Mouse (Mus musculus): ENCODE measurements around the gene Rcc1. TPM values are rescaled to one million over a fixed set of nuclear protein-coding genes. Genes with fewer than 3 reads are reported as not detected.
A peak's percentile ranks its signal among the peaks of the same experiment; 100 is the strongest.

Gene Rcc1
- polyA plus RNA-seq, 1 experiment from 2014 or later: 92.7 TPM

DNA sequence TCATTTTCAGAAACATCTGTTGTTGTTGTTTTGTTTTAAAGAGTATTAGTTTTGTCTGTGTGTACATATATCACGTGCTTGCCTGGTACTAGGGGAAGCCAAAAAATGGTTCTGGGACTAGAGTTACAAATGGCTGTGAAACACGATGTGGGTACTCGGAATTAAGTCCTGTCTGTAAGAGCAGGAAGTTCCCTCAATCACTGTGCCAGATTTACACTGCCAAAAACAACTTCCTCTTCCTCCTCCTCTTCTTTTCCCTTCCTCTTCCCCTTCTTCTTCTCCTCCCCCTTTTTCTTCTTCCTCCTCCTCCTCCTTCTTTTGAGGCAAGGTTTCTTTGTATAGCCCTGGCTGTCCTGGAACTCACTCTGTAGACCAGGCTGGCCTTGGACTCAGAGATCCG is 28.9 kb upstream of the Rcc1 start:
- ATAC-seq (replicated peaks; ENCODE audit: low FRiP score): no peak
- WGBS: 83% methylated on average over 4 of the region's 4 CpGs
- H3K4me2 ChIP-seq: no peak overlapping the region

DNA sequence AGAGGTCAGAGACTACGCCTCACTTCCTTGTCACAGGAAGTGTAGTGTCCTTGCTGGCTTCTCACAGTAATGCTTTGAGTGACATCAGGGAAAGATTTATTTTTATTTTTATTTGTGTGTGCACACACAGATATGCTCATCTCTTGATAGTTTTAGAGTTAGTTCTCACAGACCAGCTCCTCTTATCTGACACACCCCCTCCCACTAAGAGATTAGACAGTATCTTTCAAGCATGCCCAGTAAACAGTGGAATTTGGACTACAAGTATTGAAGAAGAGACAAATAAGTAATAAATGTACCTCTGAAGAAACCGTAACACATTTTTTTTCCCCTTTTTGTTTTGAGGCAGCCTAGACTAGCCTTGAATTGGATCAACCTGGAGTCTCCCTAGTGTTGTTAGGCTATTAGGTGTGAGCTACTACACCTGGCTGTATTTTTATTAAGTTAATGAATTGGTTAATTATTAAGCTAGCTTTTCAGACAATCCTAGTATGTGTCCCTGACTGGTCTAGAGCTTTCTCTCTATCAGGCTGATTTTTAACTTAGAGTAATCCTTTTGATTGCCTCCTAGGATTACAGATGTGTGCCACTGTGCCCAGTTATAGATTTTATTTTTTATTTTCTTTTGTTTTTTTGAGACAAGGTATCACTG is 27.7 kb upstream of the Rcc1 start:
- no peak overlapping the region for H3K9ac ChIP-seq
- no peaks in the 10 kb centered on the region for H3K4me1 ChIP-seq
- no peak overlapping the region for H3K4me2 ChIP-seq
- no peak for ATAC-seq (replicated peaks; ENCODE audit: low FRiP score)
- WGBS: 92% methylated on average over 2 of the region's 2 CpGs
- H3K36me3 ChIP-seq: peaks cover 62% of the 10 kb centered on the region
- H3K27me3 ChIP-seq: no peaks in the 10 kb centered on the region
- H3K9me3 ChIP-seq (replicated peaks): no peaks in the 10 kb centered on the region
- H3K27ac ChIP-seq: no peak overlapping the region
- no peak overlapping the region for H3K4me3 ChIP-seq (replicated peaks)

More for the DNA sequence above, 28.9 kb upstream of the Rcc1 start:
- no peak overlapping the region for H3K4me3 ChIP-seq (replicated peaks)
- H3K36me3 ChIP-seq: peaks cover 60% of the 10 kb centered on the region
- no peaks in the 10 kb centered on the region for H3K27me3 ChIP-seq
- no peak overlapping the region for H3K9ac ChIP-seq
- H3K9me3 ChIP-seq (replicated peaks): no peaks in the 10 kb centered on the region
- H3K4me1 ChIP-seq: peaks cover under 1% of the 10 kb centered on the region; the same call in 1 of the 2 replicates
- H3K27ac ChIP-seq: no peak overlapping the region

DNA sequence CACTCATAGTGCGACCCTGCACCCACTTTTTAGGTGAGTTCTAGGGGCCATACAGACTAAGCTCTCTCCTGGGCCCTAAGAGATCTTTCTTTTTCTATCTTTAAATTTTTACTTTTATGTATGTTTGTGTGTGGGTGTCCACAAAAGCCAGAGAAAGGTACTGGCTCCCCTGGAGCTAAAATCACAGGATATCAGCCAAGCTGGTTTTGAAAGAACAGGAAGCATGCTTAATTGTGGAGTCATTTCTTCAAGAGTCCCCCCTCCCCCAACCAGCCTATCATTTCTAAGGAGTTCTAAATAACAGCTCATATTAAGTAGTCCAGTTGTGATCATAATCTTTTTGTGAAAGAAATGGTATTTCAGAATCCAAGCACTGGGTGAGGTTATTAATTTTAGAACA is 20.4 kb upstream of the Rcc1 start:
- 97% methylated on average over 1 of the region's 1 CpGs for WGBS
- Histone ChIP-seq H3K4me2 (no peak overlapping the region), H3K4me1 (no peaks in the 10 kb centered on the region), H3K4me3 (replicated peaks) (no peak overlapping the region), H3K9me3 (replicated peaks) (no peaks in the 10 kb centered on the region), H3K36me3 (peaks cover 89% of the 10 kb centered on the region), H3K27ac (no peak overlapping the region), H3K27me3 (no peaks in the 10 kb centered on the region), H3K9ac (no peak overlapping the region)
- ATAC-seq (replicated peaks; ENCODE audit: low FRiP score): no peak

DNA sequence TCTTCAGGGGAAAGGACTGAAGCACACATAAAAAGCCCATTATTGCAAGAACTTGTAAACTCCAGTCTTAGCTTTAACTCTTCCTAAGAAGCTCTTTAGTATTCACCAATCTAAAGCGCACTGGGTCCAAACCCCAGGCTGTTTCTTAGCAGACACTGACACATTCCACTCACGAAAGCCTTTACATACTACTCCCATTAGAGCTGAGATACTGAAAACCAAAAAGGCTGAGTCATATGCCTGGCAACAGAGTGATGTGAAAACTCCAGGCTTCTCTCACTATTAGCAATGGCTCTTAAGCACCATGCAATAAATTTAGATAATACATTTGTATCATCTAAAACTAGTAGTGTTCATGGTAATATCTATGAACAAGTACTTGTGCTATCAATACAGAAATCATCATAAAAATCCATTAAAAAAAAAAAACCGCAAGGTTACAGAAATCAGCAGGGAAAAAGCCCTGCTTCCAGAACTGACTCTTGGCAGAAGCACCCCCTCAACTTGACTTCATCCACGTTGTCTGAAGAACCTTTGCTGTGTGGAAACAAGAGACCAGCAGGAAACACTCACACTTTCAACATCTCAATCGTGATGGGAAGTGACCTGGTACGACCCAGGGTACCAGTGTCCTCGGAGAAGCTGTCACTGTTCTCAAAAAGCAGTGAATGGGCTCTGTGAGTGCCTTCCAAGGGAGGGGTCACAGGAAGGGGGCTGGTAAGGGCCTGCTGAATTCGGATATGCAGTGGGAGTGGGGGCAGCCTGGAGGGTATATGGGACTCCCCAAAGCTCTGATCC is 16.7 kb upstream of the Rcc1 start:
- 76% methylated on average over 8 of the region's 8 CpGs for WGBS

DNA sequence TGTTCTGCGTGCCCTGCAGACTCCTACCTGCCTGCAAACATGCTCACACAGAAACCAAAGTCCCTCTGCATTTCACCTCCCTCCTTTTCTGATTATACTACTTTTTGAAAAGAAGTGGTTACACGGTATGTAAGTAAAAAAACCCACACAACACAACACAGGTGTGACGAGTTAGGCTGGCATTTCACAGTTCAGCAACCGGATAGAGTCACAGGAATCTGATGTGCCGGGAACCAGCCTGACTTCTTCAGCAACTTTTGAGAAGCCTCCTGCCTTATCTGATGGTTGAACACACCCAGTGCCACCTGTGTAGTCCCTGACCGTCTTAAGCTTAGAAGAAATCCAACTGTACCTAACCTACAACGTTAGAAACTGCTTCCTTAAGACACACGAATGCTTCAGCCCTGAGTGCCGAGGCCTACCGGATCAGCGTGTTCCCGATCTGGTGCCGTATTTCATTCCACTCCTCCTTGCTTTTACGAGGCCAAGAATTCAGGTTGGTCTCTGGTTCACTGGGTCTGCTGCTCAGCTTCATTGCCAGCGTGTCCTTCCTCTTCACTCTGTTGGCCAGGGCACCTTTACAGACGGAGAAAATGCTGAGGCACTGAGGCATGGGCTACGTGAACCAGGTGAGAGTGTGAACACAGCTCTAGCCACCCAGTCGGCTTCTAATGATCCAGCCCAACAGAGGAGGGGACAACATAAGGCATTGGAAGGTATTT is 14.2 kb upstream of the Rcc1 start:
- no peak for ATAC-seq (replicated peaks; ENCODE audit: low FRiP score)
- no peaks in the 10 kb centered on the region for H3K9me3 ChIP-seq (replicated peaks)
- WGBS: 65% methylated on average over 18 of the region's 18 CpGs
- H3K9ac ChIP-seq: no peak overlapping the region
- H3K4me3 ChIP-seq (replicated peaks): no peak overlapping the region
- H3K27me3 ChIP-seq: no peaks in the 10 kb centered on the region
- H3K4me2 ChIP-seq: no peak overlapping the region
- H3K36me3 ChIP-seq: peaks cover 96% of the 10 kb centered on the region
- H3K4me1 ChIP-seq: no peaks in the 10 kb centered on the region
- H3K27ac ChIP-seq: no peak overlapping the region

More for the DNA sequence above, 16.7 kb upstream of the Rcc1 start:
- H3K9ac ChIP-seq: no peak overlapping the region
- peaks cover 96% of the 10 kb centered on the region for H3K36me3 ChIP-seq
- no peaks in the 10 kb centered on the region for H3K27me3 ChIP-seq
- H3K4me2 ChIP-seq: no peak overlapping the region
- H3K4me3 ChIP-seq (replicated peaks): no peak overlapping the region
- no peaks in the 10 kb centered on the region for H3K9me3 ChIP-seq (replicated peaks)
- no peak for ATAC-seq (replicated peaks; ENCODE audit: low FRiP score)
- H3K27ac ChIP-seq: no peak overlapping the region
- H3K4me1 ChIP-seq: no peaks in the 10 kb centered on the region

DNA sequence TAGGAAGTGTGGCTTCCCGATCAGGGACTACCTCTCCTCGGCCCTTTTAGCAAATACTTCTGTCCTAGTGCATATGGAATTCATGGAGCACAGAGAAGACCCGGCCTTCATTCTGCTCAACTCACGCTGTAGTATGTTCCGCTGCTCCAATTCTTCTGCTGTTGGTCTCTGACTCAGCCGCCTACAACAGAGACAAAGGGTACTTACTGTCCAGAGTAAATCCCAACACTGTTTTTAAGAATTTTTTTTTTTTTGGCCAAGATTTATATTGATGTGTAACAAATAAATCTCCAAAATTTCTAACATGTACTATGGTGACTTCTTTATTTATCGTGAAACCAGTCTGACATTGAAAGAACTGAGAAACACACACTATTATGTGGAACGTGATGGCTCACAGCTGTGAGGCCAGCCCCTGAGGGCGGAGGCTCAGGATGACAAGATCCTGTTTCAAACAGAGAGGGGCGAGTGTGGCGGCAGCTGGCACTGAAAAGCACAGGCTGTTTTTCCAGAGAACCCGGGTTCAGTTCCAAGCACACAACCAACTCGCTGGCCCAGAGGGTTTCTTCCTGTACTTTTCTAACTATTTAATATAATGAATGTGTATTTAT is 12.2 kb upstream of the Rcc1 start:
- Histone ChIP-seq H3K36me3 (peaks cover 94% of the 10 kb centered on the region), H3K9me3 (replicated peaks) (no peaks in the 10 kb centered on the region), H3K9ac (no peak overlapping the region), H3K27ac (0 out of 2 replicates have a peak overlapping the region, but pooled peaks have one; percentile 45), H3K4me3 (replicated peaks) (no peak overlapping the region), H3K4me2 (no peak overlapping the region), H3K4me1 (no peaks in the 10 kb centered on the region), H3K27me3 (no peaks in the 10 kb centered on the region)
- WGBS: 56% methylated on average over 13 of the region's 13 CpGs
- no peak for ATAC-seq (replicated peaks; ENCODE audit: low FRiP score)

DNA sequence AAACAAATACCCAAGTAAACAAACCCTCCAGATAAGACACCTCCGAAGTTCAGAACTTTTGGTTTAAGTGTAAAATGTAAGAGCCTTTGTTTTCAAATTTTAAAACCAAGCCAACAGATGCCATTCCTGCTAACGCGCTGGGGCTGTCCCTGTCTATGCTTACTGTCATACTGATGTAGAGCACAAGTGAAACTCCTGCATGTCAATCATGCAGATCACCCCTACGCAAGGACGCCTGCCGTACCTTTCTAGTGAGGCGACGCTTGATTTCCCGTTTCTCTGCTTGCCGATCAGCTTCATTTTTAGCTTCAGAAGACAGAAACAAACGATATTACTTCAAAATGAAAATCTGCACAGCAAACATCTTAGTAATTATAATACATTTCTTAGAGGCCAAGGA is 10.1 kb upstream of the Rcc1 start:
- H3K36me3 ChIP-seq: peaks cover 94% of the 10 kb centered on the region
- no peak overlapping the region for H3K4me3 ChIP-seq (replicated peaks)
- WGBS: 96% methylated on average over 11 of the region's 11 CpGs
- H3K9me3 ChIP-seq (replicated peaks): no peaks in the 10 kb centered on the region
- no peak overlapping the region for H3K4me2 ChIP-seq
- H3K27me3 ChIP-seq: no peaks in the 10 kb centered on the region
- H3K27ac ChIP-seq: no peak overlapping the region
- H3K4me1 ChIP-seq: no peaks in the 10 kb centered on the region
- no peak overlapping the region for H3K9ac ChIP-seq
- ATAC-seq (replicated peaks; ENCODE audit: low FRiP score): no peak

DNA sequence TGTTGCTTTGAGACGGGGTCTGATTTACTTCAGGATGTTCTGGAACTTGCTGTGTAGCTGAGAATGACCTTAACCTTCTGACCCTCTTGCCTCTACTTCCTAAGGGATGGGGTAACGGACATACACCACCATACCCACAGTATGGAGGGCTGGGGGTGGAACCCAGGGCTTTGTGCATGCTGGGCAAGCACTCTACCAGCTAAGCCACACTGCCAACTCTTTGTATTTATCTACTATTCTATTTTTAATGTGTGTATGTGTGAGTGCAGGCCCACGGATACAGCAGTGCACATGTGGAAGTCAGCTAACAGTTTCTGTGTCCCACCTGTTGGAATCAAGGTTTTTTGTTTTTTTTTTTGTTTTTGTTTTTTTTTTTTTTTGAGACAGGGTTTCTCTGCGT is 6.1 kb upstream of the Rcc1 start:
- H3K27ac ChIP-seq: no peak overlapping the region
- ATAC-seq (replicated peaks; ENCODE audit: low FRiP score): no peak
- no peaks in the 10 kb centered on the region for H3K9me3 ChIP-seq (replicated peaks)
- H3K4me2 ChIP-seq: no peak overlapping the region
- H3K9ac ChIP-seq: no peak overlapping the region
- H3K4me1 ChIP-seq: no peaks in the 10 kb centered on the region
- H3K4me3 ChIP-seq (replicated peaks): no peak overlapping the region
- 92% methylated on average over 4 of the region's 4 CpGs for WGBS
- no peaks in the 10 kb centered on the region for H3K27me3 ChIP-seq
- H3K36me3 ChIP-seq: peaks cover 79% of the 10 kb centered on the region

DNA sequence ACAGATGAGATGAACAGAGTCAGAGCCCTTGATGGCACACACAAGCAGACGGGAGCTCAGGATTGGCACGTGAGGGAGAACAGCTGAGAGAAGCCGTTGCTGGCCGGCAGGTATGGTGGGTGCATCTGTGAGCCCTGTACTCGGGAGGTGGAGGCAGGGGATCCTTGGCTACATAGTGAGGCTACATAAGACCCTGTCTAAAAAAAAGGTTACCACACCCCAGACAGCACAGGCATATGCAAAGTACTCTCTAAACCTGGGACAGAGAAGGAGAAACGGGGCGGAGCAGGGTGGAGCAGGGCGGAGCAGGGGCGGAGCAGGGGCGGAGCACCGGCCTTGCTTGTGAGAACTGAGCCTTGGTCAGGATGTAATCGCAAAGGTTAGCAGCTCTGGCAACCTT is 2.8 kb upstream of the Rcc1 start:
- Histone ChIP-seq H3K27ac (no peak overlapping the region), H3K9me3 (replicated peaks) (no peaks in the 10 kb centered on the region), H3K4me1 (peaks cover 15% of the 10 kb centered on the region), H3K27me3 (no peaks in the 10 kb centered on the region), H3K4me3 (replicated peaks) (no peak overlapping the region), H3K4me2 (no peak overlapping the region), H3K36me3 (peaks cover 60% of the 10 kb centered on the region), H3K9ac (no peak overlapping the region)
- 38% methylated on average over 12 of the region's 12 CpGs for WGBS
- peak; percentile 57; the same call in 1 of the 2 replicates for ATAC-seq (replicated peaks; ENCODE audit: low FRiP score)

DNA sequence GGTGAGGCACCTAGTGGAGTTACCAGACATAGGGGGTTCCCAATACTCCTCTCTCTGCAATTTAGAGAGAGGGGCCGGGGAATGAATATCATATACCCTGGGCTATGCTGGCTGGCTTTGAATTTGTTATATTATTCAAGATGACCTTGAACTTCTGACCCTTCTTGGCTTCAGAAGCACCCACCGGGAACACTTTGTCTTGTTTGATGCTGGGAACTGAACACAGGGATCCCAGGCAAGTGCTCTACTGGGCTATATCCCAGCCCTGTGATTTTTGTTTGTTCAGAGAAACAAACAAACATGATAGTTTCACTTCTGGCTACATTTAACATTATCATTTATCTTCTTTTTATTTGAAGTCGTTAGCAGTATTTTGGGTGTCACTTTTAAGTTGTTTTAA is 2.0 kb upstream of the Rcc1 start:
- no peak overlapping the region for H3K4me3 ChIP-seq (replicated peaks)

DNA sequence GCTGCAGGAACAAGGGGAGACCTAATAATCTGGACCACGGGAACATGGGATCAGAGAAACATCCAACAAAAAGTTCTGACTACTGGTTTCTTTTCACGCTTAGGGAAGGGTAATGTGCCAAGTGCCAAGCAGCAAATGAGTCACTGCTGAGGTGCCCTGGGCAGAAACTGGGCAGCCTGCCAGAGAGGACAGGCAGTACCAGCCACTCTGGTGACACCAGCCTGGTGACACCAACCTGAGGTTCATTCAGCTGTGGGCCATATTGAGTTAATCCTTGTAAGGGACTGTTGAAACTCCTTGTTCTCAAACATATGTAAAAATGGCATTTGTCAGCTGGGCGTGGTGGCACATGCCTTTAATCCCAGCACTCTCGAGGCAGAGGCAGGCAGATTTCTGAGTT is 1.2 kb upstream of the Rcc1 start:
- Histone ChIP-seq H3K4me3 (replicated peaks) (no peak overlapping the region), H3K9ac (no peak overlapping the region), H3K27me3 (no peaks in the 10 kb centered on the region), H3K4me2 (no peak overlapping the region), H3K4me1 (peaks cover 18% of the 10 kb centered on the region), H3K36me3 (peaks cover 58% of the 10 kb centered on the region), H3K9me3 (replicated peaks) (no peaks in the 10 kb centered on the region), H3K27ac (peak overlapping the region; percentile 4; the same call in 1 of the 2 replicates)
- no peak for ATAC-seq (replicated peaks; ENCODE audit: low FRiP score)
- 94% methylated on average over 4 of the region's 4 CpGs for WGBS

More for the DNA sequence above, 2.0 kb upstream of the Rcc1 start:
- no peaks in the 10 kb centered on the region for H3K27me3 ChIP-seq
- WGBS: 80% methylated on average over 3 of the region's 3 CpGs
- no peak overlapping the region for H3K9ac ChIP-seq
- peaks cover 60% of the 10 kb centered on the region for H3K36me3 ChIP-seq
- H3K9me3 ChIP-seq (replicated peaks): no peaks in the 10 kb centered on the region
- ATAC-seq (replicated peaks; ENCODE audit: low FRiP score): no peak
- no peak overlapping the region for H3K4me2 ChIP-seq
- H3K4me1 ChIP-seq: peaks cover 18% of the 10 kb centered on the region
- no peak overlapping the region for H3K27ac ChIP-seq

DNA sequence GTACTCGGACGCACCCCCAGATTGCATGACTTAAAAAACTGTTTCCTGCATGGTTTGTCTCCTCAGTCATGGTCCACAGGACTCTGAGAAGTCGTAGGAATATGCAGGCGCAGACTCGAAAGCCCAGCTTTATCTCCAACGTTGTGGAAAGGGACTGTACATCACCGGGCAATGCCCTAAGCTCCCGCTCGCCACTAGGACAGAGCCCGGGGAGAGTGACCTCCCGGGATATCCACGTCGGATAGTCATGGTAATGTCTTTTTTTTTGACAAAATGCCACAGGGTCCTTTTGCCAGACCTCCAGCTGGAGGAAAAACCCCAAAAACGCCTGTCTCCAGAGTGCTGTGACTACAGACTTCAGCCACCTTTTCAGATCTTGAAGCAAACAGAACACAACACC is 666 bp downstream of the Rcc1 start:
- whole genome bisulfite sequencing: under 1% methylated on average over 14 of the region's 14 CpGs
- peak overlapping the region; percentile 77 for H3K4me2 ChIP-seq
- peaks cover 18% of the 10 kb centered on the region for H3K4me1 ChIP-seq
- peak overlapping the region; percentile 98 for H3K27ac ChIP-seq
- peak overlapping the region; percentile 83 for H3K4me3 ChIP-seq (replicated peaks)
- peak overlapping the region; percentile 89 for H3K9ac ChIP-seq
- peaks cover 41% of the 10 kb centered on the region for H3K36me3 ChIP-seq
- no peaks in the 10 kb centered on the region for H3K27me3 ChIP-seq
- no peaks in the 10 kb centered on the region for H3K9me3 ChIP-seq (replicated peaks)
- no peak for ATAC-seq (replicated peaks; ENCODE audit: low FRiP score)
